Mouse (Mus musculus) MEL-GATA-1-ER (cell line): ENCODE results near the gene Hes7.

ENCODE experiments used
- DNase-seq: peaks from one replicate; pipeline ENCODE4 v3.0.0-alpha.2; 2012; ENCODE audit warnings: low read depth; ENCODE audit errors: extremely low read depth

Gene Hes7

GRCm38 (mm10) chr11:69100639-69101360, 19.4 kb upstream of the Hes7 start:
- no peak for DNase-seq

GRCm38 (mm10) chr11:69101604-69102402, 18.4 kb upstream of the Hes7 start:
- DNase-seq, result no peak

GRCm38 (mm10) chr11:69102403-69102725, 17.8 kb upstream of the Hes7 start:
- DNase-seq, result no peak

GRCm38 (mm10) chr11:69103121-69103520, 17.1 kb upstream of the Hes7 start:
- DNase-seq, result no peak

- no peak for DNase-seq
Observed at GRCm38 (mm10) chr11:69103531-69104435, 16.4 kb upstream of the Hes7 start.

GRCm38 (mm10) chr11:69104487-69104886, 15.7 kb upstream of the Hes7 start:
- DNase-seq, result no peak

GRCm38 (mm10) chr11:69105227-69105626, 15.0 kb upstream of the Hes7 start:
- DNase-seq, result no peak

- no peak for DNase-seq
Observed at GRCm38 (mm10) chr11:69105796-69106195, 14.4 kb upstream of the Hes7 start.

GRCm38 (mm10) chr11:69106299-69106698, 13.9 kb upstream of the Hes7 start:
- DNase-seq, result no peak

- no peak for DNase-seq
Observed at GRCm38 (mm10) chr11:69106842-69107241, 13.4 kb upstream of the Hes7 start.

GRCm38 (mm10) chr11:69107676-69108075, 12.5 kb upstream of the Hes7 start:
- no peak for DNase-seq

GRCm38 (mm10) chr11:69108223-69108622, 12.0 kb upstream of the Hes7 start:
- DNase-seq, result no peak

GRCm38 (mm10) chr11:69109032-69109900, 10.9 kb upstream of the Hes7 start:
- DNase-seq, result no peak

- DNase-seq, result peak; percentile 86
Observed at GRCm38 (mm10) chr11:69110319-69111046, 9.7 kb upstream of the Hes7 start.

GRCm38 (mm10) chr11:69111051-69111810, 9.0 kb upstream of the Hes7 start:
- DNase-seq, result no peak

- DNase-seq, result no peak
Observed at GRCm38 (mm10) chr11:69111865-69112264, 8.3 kb upstream of the Hes7 start.

GRCm38 (mm10) chr11:69114018-69114417, 6.2 kb upstream of the Hes7 start:
- no peak for DNase-seq

- DNase-seq, result no peak
Observed at GRCm38 (mm10) chr11:69114621-69115020, 5.6 kb upstream of the Hes7 start.

- no peak for DNase-seq
Observed at GRCm38 (mm10) chr11:69116843-69117242, 3.4 kb upstream of the Hes7 start.
